Mouse (Mus musculus) retina, postnatal 1 day (tissue): ENCODE measurements at regions not wholly inside any gene's neighbourhood (a gene's known extent, or its start where the extent isn't known, plus 50 kb on each side); places are given as distances from the start of the nearest gene placed in this dataset.
A peak's percentile ranks its signal among the peaks of the same experiment; 100 is the strongest.

Experiments
- DNase-seq: peaks from one replicate; pipeline ENCODE4 v3.0.0-alpha.2; 2012

DNA sequence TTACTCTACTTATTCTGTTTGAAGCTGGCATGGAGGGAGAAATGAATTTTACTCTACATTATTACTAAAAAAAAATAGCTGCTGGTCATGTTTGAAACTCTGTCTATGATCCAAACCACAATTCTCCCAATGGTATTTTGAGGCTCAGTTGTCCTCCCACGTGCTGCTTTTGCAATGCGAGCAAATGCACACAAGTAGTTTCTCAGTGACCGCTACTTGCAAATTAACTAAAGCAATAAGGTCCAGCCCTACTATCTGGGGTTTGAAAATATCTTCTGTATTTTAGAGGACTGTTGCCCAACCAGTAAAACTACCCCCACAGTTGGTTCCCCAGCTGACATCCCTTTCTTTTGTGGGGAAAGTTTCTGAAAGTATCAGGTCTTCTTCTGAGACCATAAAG is 276.0 kb downstream of the Cetn3 start:
- DNase-seq, result no peak

- peak; percentile 94 for DNase-seq
These were observed 276.6 kb downstream of the Cetn3 start for GRCm38 (mm10) chr13:82059498-82059897.

DNA sequence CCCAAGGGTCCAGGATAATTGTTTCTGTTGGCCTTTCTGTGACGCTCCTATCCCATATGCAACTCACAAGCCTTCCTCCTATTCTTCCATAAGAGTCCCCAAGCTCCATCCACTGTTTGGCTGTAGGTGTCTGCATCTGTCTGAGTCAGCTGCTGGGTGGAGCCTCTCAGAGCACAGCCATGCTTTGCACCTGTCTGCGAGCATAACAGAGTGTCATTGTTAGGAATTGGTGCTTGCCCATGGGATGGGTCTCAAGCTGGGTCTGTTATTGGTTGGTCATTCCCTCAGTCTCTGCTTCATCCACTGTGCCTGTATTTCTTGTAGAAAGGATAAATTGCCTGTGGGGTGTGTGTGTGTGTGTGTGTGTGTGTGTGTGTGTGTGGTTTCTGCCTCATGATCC is 281.0 kb downstream of the Cetn3 start:
- DNase-seq, result peak; percentile 20

GRCm38 (mm10) chr13:82066174-82066573 is 283.3 kb downstream of the Cetn3 start:
- DNase-seq, result no peak

DNA sequence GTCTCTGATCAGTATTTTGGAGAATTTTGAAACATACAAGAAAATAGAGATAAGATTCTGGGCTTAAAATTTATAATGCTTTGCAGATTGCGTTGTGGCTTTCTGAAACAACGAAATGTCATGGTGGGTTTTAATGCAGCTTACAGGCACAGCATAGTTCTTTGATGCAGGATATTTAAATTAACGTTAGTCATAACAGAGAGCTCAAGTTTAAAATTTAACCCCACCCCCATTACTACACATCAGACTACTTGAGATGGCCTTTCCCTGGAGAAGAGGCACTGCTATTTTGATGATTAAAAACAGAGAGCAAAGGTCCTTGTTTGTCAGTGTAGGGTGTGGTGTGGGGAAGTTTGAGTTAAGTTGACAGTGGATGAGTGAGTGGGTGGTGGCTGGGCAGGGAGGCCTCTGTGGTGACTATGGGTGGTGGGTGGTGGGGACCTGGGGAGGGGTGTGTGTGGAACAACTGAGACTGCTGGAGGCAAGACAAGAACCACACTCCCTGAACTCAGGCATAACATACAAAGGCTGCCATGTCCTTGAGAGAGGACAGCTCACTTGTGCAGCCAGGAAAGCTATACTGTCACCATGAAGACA is 283.9 kb downstream of the Cetn3 start:
- no peak for DNase-seq

GRCm38 (mm10) chr13:82072449-82072848 is 289.6 kb downstream of the Cetn3 start:
- no peak for DNase-seq

DNA sequence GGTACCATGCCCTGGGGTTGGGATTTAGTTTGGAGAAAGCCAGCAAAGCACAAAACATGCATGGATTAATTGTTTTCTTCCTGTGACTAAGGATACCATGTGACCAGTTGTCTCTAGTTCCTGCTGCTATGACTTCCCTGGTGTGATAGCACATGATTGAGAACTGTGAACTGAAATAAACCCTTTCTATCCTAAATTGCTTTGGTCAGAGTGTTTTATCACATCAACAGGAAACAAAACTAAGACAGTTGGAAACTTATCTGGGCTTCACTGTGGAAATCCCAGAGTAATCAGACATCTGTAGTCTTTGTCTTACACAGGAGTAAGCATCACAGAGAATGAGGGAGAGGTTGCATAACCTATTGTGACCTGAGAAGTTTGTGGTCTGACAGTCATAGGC is 290.5 kb downstream of the Cetn3 start:
- DNase-seq, result no peak

GRCm38 (mm10) chr13:82081375-82081774 is 298.5 kb downstream of the Cetn3 start:
- no peak for DNase-seq

DNA sequence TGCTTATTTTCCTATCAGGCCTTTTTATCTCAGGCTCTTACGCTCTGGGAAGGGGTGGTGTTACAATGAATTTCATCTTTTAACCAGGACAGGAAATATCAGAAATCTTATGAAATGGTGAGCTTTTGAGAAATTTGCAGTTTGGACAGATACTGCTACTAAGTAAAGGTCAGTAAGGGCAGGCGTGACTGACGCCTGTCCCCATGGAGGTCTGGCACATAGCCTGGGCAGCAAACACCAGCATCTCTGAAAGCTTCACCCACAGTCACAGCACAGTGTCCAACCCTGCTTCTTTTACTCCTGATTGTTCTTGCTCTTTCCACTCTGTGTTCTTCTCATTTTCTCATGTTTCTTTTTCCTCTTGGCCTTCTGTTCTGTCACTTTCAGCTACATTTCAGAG is 304.8 kb downstream of the Cetn3 start:
- no peak for DNase-seq

DNA sequence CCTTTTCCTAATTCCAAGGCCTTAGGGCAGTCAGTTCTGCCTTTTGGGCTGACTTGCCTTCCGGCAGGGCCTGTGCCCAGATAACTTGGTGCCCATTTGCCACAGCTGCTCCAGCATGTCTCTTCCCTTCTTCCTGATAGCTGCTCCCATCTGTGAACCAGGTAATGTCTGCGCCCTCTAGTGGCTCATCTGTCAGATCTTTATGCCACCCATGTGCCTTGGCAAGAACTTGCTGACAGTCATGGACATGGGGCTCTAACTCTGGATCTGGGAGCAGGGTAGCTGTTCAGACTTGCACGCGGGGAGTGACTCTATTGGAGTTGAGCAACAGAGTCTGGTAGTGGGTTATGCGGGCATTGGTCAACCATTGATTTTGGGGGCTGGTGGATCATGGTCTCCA is 309.3 kb downstream of the Cetn3 start:
- DNase-seq, result peak; percentile 50

GRCm38 (mm10) chr13:82106032-82106431 is 323.2 kb downstream of the Cetn3 start:
- no peak for DNase-seq

DNA sequence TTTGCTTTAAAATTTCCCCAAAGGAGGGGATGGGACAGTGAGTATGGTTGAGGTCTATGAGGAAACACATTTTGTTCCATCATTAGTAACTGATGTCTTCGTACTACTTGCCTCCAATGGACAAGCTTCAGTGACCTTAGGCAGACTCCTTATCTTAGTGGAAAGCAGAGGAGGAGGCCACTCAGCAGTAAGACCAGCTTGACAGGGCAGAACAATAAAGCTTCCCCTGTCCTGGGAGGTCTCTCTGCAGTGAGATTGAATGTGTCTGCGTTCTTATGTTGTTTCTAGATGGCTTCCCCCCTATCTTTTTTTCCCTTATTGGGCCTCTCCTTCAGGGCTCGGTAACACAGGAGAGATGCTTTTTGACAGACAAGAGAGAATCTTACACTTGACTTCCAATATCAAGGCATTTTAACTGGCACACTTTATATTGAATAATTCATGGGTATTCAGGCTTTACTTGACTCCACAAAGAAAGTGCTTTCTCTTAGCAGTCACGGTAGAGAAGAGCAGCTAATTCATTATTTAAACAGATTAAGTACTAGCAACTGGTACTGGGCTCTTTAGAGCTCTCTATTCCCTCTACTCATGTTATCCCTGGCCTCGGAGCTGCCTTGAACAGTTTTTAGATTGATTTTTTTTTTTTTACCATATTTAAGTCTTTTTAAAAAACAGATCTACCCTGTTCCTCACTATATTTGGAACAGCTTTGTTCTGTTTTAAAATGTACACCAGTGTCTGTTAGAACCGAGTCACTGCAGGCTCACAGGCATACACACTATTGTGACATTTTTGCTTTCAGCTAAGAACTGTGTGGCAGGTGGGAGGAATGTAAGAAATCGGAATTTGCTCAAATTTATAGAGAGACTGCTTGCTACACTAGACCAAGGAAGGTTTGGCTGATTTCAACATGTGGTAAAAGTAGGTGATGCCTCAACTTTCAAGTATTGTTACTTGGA is 347.2 kb downstream of the Cetn3 start:
- DNase-seq, result peak; percentile 41
